Mouse (Mus musculus) embryonic facial prominence, embryonic 10.5 days (tissue): ENCODE data around the gene Ntrk2. TPM values are rescaled to one million over a fixed set of nuclear protein-coding genes. Genes with fewer than 3 reads are reported as not detected.

Experiments used
- DNase-seq: peaks from one replicate; pipeline ENCODE4 v3.0.0-alpha.2; 2017; ENCODE audit warnings: low spot score
- H3K27ac ChIP-seq: fragments of 300-500 bp; sonication (generic); replicated peaks from 2 replicates; pipeline ENCODE4 v1.5.1; 2016; ENCODE audit warnings: mild to moderate bottlenecking
- H3K27me3 ChIP-seq: fragments of 300-500 bp; sonication (generic); replicated peaks from 2 replicates; pipeline ENCODE4 v1.6.1; 2016; ENCODE audit warnings: low read depth, mild to moderate bottlenecking; ENCODE audit not compliant: poor library complexity, severe bottlenecking
- H3K36me3 ChIP-seq: fragments of 300-500 bp; sonication (generic); replicated peaks from 2 replicates; pipeline ENCODE4 v1.6.1; 2016; ENCODE audit warnings: mild to moderate bottlenecking, moderate library complexity
- H3K4me1 ChIP-seq: fragments of 300-500 bp; sonication (generic); 2 replicates; pipeline ENCODE4 v1.6.1; 2016
- H3K4me3 ChIP-seq: fragments of 300-500 bp; sonication (generic); 2 replicates; pipeline ENCODE4 v1.5.1; 2016; ENCODE audit warnings: mild to moderate bottlenecking, moderate library complexity
- H3K9me3 ChIP-seq: fragments of 300-500 bp; sonication (generic); 2 replicates; pipeline ENCODE4 v1.6.1; 2016; ENCODE audit warnings: mild to moderate bottlenecking
- WGBS: fragments of 180-500 bp; shearing (Covaris S2); methylation state at CpG from one replicate; pipeline ENCODE4 v1.1.7; 2016; 5-methylcytosine and 5-hydroxymethylcytosine counted together
- polyA plus RNA-seq: library from polyadenylated mRNA; unstranded; fragments of >200 nt; fragmentation: Nextera tagmentation; extraction: Ambion mirVana; gene quantifications from 2 replicates; pipeline ENCODE4 v1.2.1, GENCODE M21; 2016

Gene Ntrk2
- polyA plus RNA-seq, 1 experiment from 2014 or later = 11.5 TPM

DNA sequence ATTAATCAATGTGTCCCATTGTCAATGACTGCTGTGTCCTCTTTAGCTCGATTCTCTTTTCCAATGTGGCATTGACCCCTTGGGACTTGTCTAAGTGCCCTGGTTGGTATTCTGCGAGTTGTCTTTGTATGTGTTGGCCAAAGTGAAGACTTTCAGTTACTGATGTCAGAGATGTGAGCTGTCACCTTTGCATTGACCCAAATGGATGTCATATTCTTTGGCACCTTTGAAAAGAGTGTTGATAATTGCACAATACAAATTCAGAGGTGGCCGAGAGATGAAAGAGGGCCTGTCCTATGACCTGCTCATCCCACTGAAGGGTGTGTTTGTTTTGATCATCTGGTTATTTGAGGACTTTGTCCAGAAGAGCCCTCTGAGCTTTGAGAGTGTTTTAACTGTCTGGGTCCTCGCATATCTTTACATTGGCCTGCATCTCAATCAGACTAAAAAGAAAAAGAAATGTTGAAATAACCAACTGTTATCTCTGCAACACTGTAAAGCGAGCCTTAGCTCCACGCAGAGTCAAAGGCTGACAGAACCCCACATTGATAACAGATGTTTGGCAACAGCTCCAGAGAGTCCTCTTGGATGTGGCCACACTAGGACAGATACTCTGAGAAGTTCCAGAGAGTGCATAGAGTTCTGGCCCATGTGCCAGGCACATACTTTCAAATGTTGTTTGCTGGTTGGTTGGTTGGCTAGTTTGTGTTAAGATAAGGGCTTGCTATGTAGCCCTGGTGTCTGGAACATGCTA, 107.9 kb downstream of the Ntrk2 start:
- WGBS = 80% methylated on average over 6 of the region's 6 CpGs
- H3K9me3 ChIP-seq = no peaks in the 10 kb centered on the region
- no peaks in the 10 kb centered on the region for H3K36me3 ChIP-seq
- H3K27ac ChIP-seq = no peak overlapping the region
- H3K4me1 ChIP-seq = peaks cover 9% of the 10 kb centered on the region
- DNase-seq = no peak
- no peaks in the 10 kb centered on the region for H3K27me3 ChIP-seq
- no peak overlapping the region for H3K4me3 ChIP-seq

DNA sequence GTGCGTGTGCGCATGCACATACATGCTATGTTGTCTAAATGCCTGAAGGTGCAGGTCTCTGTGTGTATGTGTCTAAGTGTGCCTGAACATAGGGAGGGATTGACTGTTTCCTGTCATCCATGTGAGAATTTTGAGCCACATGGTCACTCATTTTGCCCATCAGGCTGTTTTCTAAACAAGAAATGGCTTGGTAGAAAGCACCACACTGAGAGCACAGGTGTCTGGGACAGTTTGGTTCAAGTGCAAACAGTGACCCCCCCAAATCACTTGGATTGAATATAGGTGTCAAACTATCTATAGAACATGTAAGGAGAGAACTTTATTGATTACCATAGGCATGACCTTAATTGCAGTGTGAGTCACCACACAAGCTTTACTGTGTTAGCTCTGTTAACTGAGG, 110.0 kb downstream of the Ntrk2 start:
- WGBS = 96% methylated on average over 2 of the region's 2 CpGs

DNA sequence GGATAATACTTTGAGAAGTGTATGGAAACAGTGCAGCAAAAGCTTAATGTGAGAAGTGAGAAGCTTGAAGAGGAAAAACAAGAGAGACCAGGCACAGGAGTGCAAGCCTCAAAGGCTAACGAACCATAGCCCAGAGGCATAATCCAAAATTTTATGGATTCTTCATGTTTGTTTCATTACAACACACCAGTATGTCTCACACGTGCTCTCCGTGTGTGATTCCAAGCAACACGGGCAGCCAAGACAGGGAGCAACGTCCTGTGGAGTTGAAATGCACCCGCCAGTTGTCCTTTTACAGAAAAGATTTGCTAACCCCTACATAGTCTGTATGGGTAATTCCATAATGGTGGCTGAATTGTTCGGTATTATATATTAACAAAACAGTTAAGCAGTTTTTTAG, 113.9 kb downstream of the Ntrk2 start:
- peaks cover 4% of the 10 kb centered on the region; the same call in 1 of the 2 replicates for H3K4me1 ChIP-seq
- no peak overlapping the region for H3K27ac ChIP-seq
- no peaks in the 10 kb centered on the region for H3K27me3 ChIP-seq
- WGBS = 93% methylated on average over 7 of the region's 7 CpGs
- H3K36me3 ChIP-seq = no peaks in the 10 kb centered on the region
- no peaks in the 10 kb centered on the region for H3K9me3 ChIP-seq
- H3K4me3 ChIP-seq = no peak overlapping the region
- no peak for DNase-seq

More for the DNA sequence above, 110.0 kb downstream of the Ntrk2 start:
- Histone ChIP-seq H3K36me3 (no peaks in the 10 kb centered on the region), H3K4me1 (peaks cover 9% of the 10 kb centered on the region), H3K27ac (no peak overlapping the region), H3K4me3 (no peak overlapping the region), H3K27me3 (no peaks in the 10 kb centered on the region), H3K9me3 (no peaks in the 10 kb centered on the region)
- DNase-seq = no peak

DNA sequence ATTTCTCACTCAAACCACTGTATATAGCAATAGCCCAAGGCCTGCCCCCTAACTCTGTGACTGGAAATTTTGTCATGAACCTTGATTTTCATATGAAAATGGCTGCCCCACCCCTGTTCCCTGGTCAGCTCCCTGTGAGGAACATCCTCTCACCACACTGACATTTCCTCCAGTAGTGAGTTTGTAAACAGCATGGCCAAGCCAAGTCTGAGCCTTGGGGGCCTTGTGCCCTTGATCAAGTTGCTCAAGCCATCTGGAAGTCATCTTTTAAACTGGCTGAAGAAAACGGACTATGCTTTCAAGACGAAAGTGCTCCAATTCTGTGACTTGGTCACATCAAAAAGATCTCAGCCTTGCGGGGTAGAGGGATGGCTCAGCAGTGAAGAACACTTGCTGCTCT, 114.9 kb downstream of the Ntrk2 start:
- no peak for DNase-seq
- Histone ChIP-seq H3K4me1 (peaks cover 4% of the 10 kb centered on the region; the same call in 1 of the 2 replicates), H3K27ac (no peak overlapping the region), H3K27me3 (no peaks in the 10 kb centered on the region), H3K4me3 (no peak overlapping the region), H3K36me3 (no peaks in the 10 kb centered on the region), H3K9me3 (no peaks in the 10 kb centered on the region)
- WGBS = 72% methylated on average over 3 of the region's 3 CpGs

DNA sequence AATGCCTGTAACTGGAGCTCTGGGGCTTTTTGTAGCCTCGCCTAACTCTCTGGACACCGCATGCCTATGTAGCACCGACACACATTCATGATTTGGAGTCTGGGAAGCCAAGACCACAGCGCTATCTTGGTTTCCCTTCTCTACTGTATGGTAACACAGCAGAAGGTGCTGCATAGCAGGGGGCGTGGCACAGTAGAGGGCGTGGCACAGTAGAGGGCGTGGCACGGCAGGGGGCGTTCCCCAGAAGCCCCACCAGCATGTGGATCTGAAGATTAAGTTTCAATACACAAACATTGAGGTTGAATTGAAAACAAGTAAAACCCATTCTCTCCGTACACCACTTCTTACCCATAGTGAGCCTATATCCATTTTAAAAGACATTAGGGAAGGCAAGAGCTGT, 115.3 kb downstream of the Ntrk2 start:
- H3K4me1 ChIP-seq = peaks cover 4% of the 10 kb centered on the region; the same call in 1 of the 2 replicates
- DNase-seq = no peak
- whole genome bisulfite sequencing = 90% methylated on average over 10 of the region's 10 CpGs

DNA sequence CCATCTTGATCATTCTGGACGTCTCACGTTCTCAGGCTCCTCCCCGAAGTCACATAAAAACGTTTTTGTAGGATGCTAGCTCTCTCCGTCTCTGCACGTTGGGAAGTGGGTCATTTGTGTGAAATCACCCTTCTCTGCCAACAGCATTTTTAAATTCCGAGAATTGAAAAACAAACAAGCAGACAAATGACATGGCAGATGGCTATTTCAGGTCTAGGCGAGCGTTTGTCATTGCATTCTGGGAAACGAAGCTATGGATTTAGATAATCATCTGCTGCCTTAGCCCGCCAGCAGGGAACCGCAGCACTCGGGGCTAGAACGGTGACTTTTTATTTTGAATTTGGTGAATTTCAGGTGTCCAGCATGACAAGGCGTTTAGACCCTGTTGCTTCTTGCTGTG, 115.8 kb downstream of the Ntrk2 start:
- Histone ChIP-seq H3K4me3 (no peak overlapping the region), H3K27ac (no peak overlapping the region), H3K36me3 (no peaks in the 10 kb centered on the region), H3K27me3 (no peaks in the 10 kb centered on the region), H3K9me3 (no peaks in the 10 kb centered on the region), H3K4me1 (peaks cover 4% of the 10 kb centered on the region; the same call in 1 of the 2 replicates)
- no peak for DNase-seq
- 91% methylated on average over 15 of the region's 15 CpGs for WGBS

More for the DNA sequence above, 115.3 kb downstream of the Ntrk2 start:
- no peak overlapping the region for H3K27ac ChIP-seq
- H3K4me3 ChIP-seq = no peak overlapping the region
- no peaks in the 10 kb centered on the region for H3K36me3 ChIP-seq
- H3K9me3 ChIP-seq = no peaks in the 10 kb centered on the region
- H3K27me3 ChIP-seq = no peaks in the 10 kb centered on the region

DNA sequence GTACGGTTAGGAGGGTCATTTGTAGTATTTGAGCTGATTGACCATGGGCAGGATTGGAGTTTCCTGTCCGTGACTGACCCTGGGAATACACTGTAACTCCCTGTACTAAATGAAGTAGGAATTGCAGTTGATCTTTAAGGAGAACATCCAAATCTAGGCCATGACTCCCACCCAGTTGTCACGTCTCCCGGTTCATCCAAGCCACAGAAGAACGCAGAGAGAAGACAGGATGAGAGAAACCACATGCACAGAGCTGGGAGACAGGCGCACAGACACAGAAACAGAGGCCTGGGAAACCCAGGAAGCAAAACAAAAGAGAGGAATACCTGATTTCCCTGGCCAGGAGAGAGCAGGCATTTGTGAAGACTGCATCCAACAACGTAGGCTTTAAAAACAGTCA, 117.1 kb downstream of the Ntrk2 start:
- 84% methylated on average over 7 of the region's 7 CpGs for WGBS

DNA sequence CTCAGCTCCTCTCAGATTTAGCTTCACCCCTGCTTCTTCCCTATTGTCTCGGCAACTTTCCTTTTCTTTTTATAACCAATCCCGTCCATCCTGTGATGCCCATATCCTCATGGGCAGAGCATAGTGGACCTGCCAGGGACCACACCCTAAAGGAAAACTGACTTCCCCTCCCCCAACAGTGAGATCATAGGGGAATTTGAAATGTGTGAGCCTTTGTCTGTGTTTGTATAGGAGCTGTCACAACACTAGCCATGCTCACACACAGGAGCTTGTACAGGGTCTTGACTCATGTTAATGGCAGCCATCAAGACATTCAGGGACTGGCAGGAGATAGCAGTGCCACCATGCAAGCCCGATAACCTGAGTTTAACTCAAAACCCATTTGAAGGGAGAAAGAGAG, 118.1 kb downstream of the Ntrk2 start:
- no peaks in the 10 kb centered on the region for H3K9me3 ChIP-seq
- H3K27ac ChIP-seq = no peak overlapping the region
- H3K36me3 ChIP-seq = no peaks in the 10 kb centered on the region
- peaks cover 4% of the 10 kb centered on the region; the same call in 1 of the 2 replicates for H3K4me1 ChIP-seq
- H3K27me3 ChIP-seq = no peaks in the 10 kb centered on the region
- DNase-seq = no peak
- WGBS = 81% methylated on average over 3 of the region's 3 CpGs
- no peak overlapping the region for H3K4me3 ChIP-seq

More for the DNA sequence above, 117.1 kb downstream of the Ntrk2 start:
- no peak for DNase-seq
- no peaks in the 10 kb centered on the region for H3K36me3 ChIP-seq
- no peak overlapping the region for H3K4me3 ChIP-seq
- H3K9me3 ChIP-seq = no peaks in the 10 kb centered on the region
- no peak overlapping the region for H3K27ac ChIP-seq
- peaks cover 4% of the 10 kb centered on the region; the same call in 1 of the 2 replicates for H3K4me1 ChIP-seq
- no peaks in the 10 kb centered on the region for H3K27me3 ChIP-seq

DNA sequence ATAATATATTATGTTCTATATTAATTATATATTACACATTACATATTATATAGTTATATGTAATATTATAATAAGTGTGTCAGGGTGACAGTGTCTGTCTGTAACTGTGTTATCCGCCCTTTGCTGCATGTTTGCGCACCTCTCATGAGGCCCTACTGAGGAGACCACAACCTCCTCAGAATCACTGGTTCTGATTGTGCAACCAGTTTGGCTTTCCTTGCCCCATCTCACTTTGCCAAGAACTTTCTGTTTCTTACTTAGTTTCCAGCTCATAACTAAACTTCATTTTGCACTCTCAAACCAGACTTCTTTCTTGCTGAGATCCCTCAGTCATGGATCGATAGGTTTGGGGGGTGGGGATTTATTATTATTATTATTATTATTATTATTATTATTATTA, 120.8 kb downstream of the Ntrk2 start:
- Histone ChIP-seq H3K9me3 (no peaks in the 10 kb centered on the region), H3K4me1 (peaks cover 2% of the 10 kb centered on the region; the same call in 1 of the 2 replicates), H3K4me3 (no peak overlapping the region), H3K27me3 (no peaks in the 10 kb centered on the region), H3K36me3 (no peaks in the 10 kb centered on the region), H3K27ac (no peak overlapping the region)
- DNase-seq = no peak
- WGBS = 92% methylated on average over 3 of the region's 3 CpGs

DNA sequence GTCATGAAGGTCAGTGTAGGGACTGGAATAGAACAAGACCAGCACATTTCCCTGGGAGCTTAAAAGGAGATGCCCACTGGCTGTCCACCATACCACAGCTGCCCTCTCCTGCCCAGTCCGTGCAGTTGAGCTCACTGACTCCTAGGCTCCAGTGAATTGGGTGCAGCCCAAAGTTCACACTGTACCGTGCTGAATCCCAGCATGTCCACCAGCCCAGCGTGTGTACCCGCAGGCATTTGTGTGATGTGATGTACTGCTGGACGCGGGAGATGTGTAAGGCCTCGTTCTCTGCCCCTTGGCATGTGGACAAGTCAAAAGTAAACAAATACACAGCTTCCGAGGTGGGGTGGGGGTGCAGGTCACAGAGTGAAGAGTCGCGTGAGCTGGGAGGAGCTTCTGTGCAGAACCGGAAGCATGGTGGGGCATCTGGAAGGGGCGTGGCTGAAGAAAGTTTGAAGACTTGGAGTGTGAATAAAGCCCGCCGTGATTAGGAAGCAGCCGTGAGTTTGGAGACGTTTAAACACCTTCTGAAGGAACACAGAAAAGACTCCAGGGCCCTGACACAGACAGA, 121.4 kb downstream of the Ntrk2 start:
- Histone ChIP-seq H3K27me3 (no peaks in the 10 kb centered on the region), H3K4me3 (no peak overlapping the region), H3K4me1 (peaks cover 3% of the 10 kb centered on the region; the same call in 1 of the 2 replicates), H3K27ac (no peak overlapping the region), H3K9me3 (no peaks in the 10 kb centered on the region), H3K36me3 (no peaks in the 10 kb centered on the region)
- 82% methylated on average over 16 of the region's 16 CpGs for WGBS
- no peak for DNase-seq

DNA sequence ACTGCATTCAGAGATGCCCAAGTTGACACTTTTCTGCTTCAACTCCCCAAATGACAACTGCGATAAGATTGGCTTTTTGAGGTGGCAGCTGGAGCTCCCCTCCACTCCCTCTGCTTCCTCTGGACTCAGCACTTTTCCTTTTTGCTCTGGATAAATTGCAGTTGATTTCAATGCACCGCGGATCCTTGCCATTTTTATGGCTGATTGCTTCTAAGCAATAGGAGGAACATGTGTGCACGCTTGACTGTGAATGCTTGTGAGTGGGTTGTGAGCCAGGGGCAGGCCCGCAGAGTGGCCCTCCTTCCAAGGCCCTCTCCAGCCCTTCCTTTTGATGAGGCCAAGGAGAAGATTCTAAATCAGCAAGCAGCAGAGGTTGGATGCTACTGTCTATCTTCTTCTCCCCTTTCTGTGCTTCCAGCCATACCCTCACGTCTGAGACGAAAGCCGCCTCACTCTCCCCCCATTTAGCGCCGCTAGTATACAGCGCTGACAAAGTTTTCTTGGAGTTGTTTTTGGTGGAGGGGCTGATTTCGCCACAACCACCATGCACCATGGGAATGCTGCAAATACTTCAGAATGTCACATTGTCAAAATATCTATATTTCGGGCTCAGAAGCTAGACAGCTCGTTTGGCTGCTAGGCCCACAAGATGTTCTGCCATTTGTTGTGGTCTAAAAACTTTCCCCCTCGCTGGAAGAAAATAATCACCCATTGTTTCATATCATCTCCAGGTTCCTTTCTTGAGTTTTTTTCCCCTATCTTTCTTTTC, 122.5 kb downstream of the Ntrk2 start:
- no peak for DNase-seq
- no peaks in the 10 kb centered on the region for H3K9me3 ChIP-seq
- no peaks in the 10 kb centered on the region for H3K27me3 ChIP-seq
- peaks cover 14% of the 10 kb centered on the region for H3K4me1 ChIP-seq
- H3K36me3 ChIP-seq = no peaks in the 10 kb centered on the region
- no peak overlapping the region for H3K27ac ChIP-seq
- WGBS = 83% methylated on average over 15 of the region's 15 CpGs
- no peak overlapping the region for H3K4me3 ChIP-seq

DNA sequence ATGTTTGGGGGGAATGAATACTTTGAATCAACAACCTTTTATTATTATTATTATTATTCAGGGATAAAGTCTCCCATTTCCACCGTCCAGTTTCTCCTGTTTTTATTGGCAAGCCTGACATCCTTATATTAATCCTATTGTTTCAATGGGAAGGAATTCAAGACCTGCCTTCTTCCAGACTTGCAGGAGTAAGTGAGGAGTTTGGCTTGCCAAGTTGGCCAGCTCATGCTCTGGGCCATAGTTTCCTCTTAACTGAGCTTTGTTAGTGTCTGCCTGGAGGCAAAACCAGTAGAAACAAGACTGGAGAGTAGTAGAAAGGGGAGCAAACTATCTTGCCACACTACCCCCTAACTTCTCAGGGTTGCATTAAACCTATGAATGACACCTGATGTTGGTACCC, 123.8 kb downstream of the Ntrk2 start:
- Histone ChIP-seq H3K36me3 (no peaks in the 10 kb centered on the region), H3K27me3 (peaks cover 5% of the 10 kb centered on the region), H3K4me3 (no peak overlapping the region), H3K27ac (no peak overlapping the region), H3K9me3 (no peaks in the 10 kb centered on the region), H3K4me1 (peaks cover 20% of the 10 kb centered on the region)
- WGBS = 81% methylated on average over 1 of the region's 1 CpGs
- DNase-seq = no peak
